Mouse (Mus musculus): ENCODE measurements around the gene Gtf3a.
"Not testable (repeated sequence)": the region's sequence is repeated elsewhere in the genome, so short reads cannot be mapped to it uniquely, and the experiment has no call there.

- not testable (repeated sequence) for TF ChIP-seq CTCF (IDR thresholded peaks at IDR 0.05; ENCODE audit: low read depth, low read length); POLR2A (IDR thresholded peaks at IDR 0.05; ENCODE audit: insufficient read depth, low read length)
Measured at GRCm38 (mm10) chr5:146917357-146917756, 31.1 kb upstream of the Gtf3a start.
